Mouse (Mus musculus): ENCODE results near the gene Slc17a7.

DNA sequence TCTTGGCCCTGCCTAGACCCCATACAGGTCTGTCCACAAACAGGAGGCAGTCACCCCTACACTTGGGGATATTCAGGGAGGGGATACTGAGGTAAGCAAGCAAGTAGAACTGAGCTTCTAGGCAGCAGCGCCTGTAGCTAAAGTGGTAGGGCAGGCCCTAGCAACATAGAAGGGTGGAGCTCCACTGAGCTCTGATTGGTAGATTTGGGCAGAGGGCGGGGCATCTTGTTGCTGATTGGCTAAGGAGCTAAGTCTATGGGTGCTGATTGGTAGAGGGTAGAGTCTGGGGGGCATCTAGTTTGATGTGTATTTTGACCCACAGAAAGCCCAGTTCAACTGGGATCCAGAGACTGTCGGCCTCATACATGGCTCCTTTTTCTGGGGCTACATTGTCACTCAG is 5.7 kb downstream of the Slc17a7 start:
- TF ChIP-seq POLR2A (IDR thresholded peaks at IDR 0.05; ENCODE audit: insufficient read depth, low read depth, low read length) = no peak
- no peak for TF ChIP-seq CTCF (IDR thresholded peaks at IDR 0.05)

Data from heart, adult 2 months (tissue).